ENCODE assay signal across 8 mouse cellular contexts in the genomic region with DNA sequence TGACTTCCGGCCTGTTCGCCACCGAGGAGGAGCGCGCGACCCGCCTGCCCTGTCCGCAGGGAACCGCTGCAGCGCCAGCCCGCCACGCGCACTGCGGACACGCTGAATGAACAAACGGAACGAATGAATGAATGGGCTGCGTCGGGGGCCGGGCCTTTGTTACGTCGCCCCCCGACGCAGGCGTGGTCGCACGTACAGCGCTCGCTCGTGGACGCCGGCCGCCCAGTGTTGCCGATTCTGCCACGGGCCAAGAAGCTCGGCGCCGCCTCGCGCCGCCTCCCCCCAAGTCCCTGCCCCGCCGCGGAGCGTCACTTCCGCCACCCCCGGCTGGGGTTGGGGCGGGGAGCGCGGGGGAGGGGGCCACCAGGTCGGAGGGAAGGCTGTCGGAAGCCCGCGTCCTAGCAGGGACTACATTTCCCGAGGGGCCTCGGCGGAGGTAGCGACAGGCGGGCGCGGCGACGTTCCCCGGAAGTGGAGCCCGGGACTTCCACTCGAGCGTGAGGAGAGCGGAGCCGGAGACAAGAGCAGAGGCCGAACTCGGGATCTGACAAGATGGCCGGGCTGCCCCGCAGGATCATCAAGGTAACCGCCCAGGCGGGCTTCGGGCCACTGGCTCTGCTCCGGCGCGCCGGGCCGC. TPM values are rescaled to one million over a fixed set of nuclear protein-coding genes. Genes with fewer than 3 reads are reported as not detected.
DNase-seq lines count a peak whose midpoint lies in the region; ATAC-seq and TF ChIP-seq lines count a peak whose summit lies in the region.

TSS of gene Ube2n (plus strand) at position 490 of the 637 bp plus-strand sequence.

- no peaks in the 10 kb centered on the region for H3K36me3 ChIP-seq in hindbrain, embryonic 13.5 days

- WGBS in hindbrain, embryonic 13.5 days, result under 1% methylated on average over 66 of the region's 81 CpGs

- H3K27me3 ChIP-seq in Patski, result no peaks in the 10 kb centered on the region
- no peaks in the 10 kb centered on the region for H3K27me3 ChIP-seq in hindbrain, embryonic 13.5 days

- H3K4me3 ChIP-seq in hindbrain, embryonic 13.5 days, result peak within 1 kb of the TSS; percentile 99

- POLR2A ChIA-PET in Patski (lab: Charles Lee), result interaction anchor here (0.5 to 2.2 kb wide), 2 partner anchors 12 to 16 kb away, joined by 3 to 9 read pairs; no protein-coding TSS in a partner anchor

- ATAC-seq in Patski, result peak; percentile 94
- peak; percentile 97 for ATAC-seq in hindbrain, embryonic 13.5 days (ENCODE audit: low FRiP score)

- CTCF ChIA-PET in Patski (lab: Charles Lee), result interaction anchor here (0.8 kb wide), 1 partner anchor 30 kb away, joined by 3 read pairs; no protein-coding TSS in a partner anchor

- TF ChIP-seq CTCF in Patski (IDR thresholded peaks at IDR 0.05), result no peak

- DNase-seq in Patski (ENCODE audit: low read depth, low spot score), result peak; percentile 81
- DNase-seq in cerebellum, postnatal 14 days, result peak; percentile 98 to 99
- peak; percentile 97 to 98 for DNase-seq in frontal cortex, postnatal 14 days (ENCODE audit: low spot score in 2 of 2)
- peak; percentile 90 to 94 for DNase-seq in layer of hippocampus, postnatal 25 days (ENCODE audit: extremely low spot score in 1 of 2, low spot score in 1 of 2)
- DNase-seq in lung, postnatal 25 days (ENCODE audit: low spot score), result peak; percentile 98
- peak; percentile 98 for DNase-seq in retina, embryonic 14.5 days (ENCODE audit: low spot score)
- peak; percentile 96 for DNase-seq in thymus, postnatal 4 days

- peak within 1 kb of the TSS; percentile 70 for H3K4me2 ChIP-seq in hindbrain, embryonic 13.5 days

- peak within 1 kb of the TSS; percentile 98 for H3K9ac ChIP-seq in hindbrain, embryonic 13.5 days

- in situ Hi-C loops in Patski (cut with MboI; ENCODE audit: low pct_unique_long_range_greater_than_20kb), result no loop called here

- peak within 1 kb of the TSS; percentile 97 for H3K27ac ChIP-seq in hindbrain, embryonic 13.5 days

- H3K4me1 ChIP-seq in hindbrain, embryonic 13.5 days (replicated peaks), result peaks cover 31% of the 10 kb centered on the region

- no peaks in the 10 kb centered on the region for H3K9me3 ChIP-seq in hindbrain, embryonic 13.5 days

RNA-seq across cellular contexts. Expression of gene Ube2n, which starts in this region (rescaled TPM):
- polyA plus RNA-seq in Patski (2021), result 132 TPM
- 403 and 411 TPM in 2 replicates for polyA plus RNA-seq in hindbrain, embryonic 13.5 days (2015; fragmentation: Nextera tagmentation; extraction: Ambion mirVana)
- 100 to 1,000 TPM; 186 to 197 TPM for total RNA-seq in layer of hippocampus, postnatal 25 days (2021)

Comparison
In these comparisons a context has a peak if more than half of its experiments do, and no peak if none do; other contexts are left out.
1. Peak in every context shown above with its lines: DNase-seq, ATAC-seq, H3K4me3 ChIP-seq and H3K27ac ChIP-seq.